Mouse (Mus musculus) heart, adult 10 weeks (tissue): ENCODE data around the gene Olfr266. TPM values are rescaled to one million over a fixed set of nuclear protein-coding genes. Genes with fewer than 3 reads are reported as not detected.

Experiments used
- polyA plus RNA-seq: library from polyadenylated mRNA; stranded (reverse); fragments of 350-450 nt; fragmentation: Illumina TruSeq; extraction: RNeasy Lipid Tissue Mini Kit (QIAGEN cat#74804); gene quantifications from one replicate; pipeline ENCODE4 v1.2.3, GENCODE M21; 2014; ENCODE audit warnings: low read depth, low replicate concordance

Olfr266 gene
- polyA plus RNA-seq = not detected

DNA sequence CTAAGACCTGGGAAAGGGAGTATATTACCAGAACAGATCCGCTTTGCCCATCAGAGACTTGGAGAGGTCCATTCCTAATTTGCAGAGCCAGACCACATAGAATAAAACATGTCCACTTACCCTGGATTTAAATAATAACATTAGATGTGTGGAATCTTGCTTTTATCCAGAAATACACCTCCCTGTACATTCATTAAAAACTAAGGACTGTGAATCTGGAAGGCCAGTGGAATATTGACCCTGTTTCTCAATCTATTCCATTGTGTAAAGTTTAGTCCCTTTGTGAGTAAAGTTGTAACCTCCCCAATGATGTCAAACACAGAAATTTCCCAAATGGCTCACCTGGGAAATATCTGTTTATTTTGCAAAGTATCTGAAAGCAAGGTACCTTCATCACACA, at the start of gene Olfr266:
Gene Olfr266 (minus strand): TSS at position 101 of the 400 bp plus-strand sequence.

DNA sequence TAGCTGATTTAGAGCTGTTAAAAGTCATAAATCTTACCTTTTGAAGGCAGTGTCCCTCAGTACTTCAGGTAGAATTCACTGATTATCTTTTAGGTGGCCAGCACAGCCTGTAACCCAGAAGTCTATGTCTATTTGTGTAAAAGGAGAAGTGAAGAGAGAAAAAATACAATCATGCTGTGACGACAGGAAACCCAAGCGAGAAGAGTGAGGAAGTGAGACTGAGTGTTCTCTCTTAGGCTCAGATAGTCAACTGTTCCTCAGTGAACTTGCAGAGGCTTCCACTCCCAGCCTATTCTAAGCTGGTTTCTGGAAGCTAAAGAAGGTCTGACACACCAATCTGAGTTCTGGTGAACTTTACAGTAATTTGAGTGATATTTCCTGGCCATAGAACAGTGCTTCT, 36.2 kb downstream of the Olfr266 start, which contains the start of gene Cd53:
Gene Cd53 (minus strand): TSS at position 220 of the 400 bp plus-strand sequence.

Other genes starting within 250 kb of the Olfr266 start
- gene Lrif1, start 141.3 kb downstream of the Olfr266 start, polyA plus RNA-seq = 15.0 TPM
- 6.3 TPM for gene Cd53, start 36.1 kb downstream of the Olfr266 start, polyA plus RNA-seq
- not detected for gene Kcna3, start 209.9 kb upstream of the Olfr266 start, polyA plus RNA-seq